ENCODE assay signal across 21 mouse cellular contexts in the genomic region with DNA sequence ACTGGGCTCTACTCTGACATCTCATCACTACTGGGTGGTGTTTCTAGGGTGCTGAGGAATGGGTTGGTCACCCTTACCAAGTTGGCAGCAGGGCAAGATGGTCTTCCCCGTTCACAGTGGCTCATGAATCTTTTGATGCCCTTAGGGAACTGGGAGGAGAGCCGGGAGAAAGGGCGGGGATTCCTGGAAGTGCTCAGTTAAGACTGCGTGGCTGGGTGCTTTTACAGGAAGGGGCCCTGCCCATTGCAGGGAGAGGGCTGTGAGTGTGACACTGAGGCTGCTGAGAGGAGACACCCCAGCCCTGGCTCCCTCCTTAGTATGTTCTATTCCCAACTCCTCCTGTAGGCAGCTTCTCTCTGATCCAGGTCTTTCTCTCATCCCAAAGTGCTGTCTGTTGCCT.
DNase-seq lines count a peak whose midpoint lies in the region; ATAC-seq and TF ChIP-seq lines count a peak whose summit lies in the region.
"Had no signal": no experiment of that assay in that cellular context is flagged by ENCODE, and none has a peak within 500 bp of the region (broad histone marks: within the 10 kb centered on the region; RNA-seq: fewer than 3 reads in every experiment).

No protein-coding gene starts in this region.

- no peaks in the 10 kb centered on the region for H3K36me3 ChIP-seq in kidney, embryonic 14.5 days (ENCODE audit: control insufficient read depth, insufficient read depth, low read length)
- H3K36me3 ChIP-seq in lung, postnatal 0 days (ENCODE audit: insufficient read depth, low read length): no peaks in the 10 kb centered on the region
- no peaks in the 10 kb centered on the region for H3K36me3 ChIP-seq in stomach, postnatal 0 days (ENCODE audit: control insufficient read depth, insufficient read depth, low read length)
- H3K36me3 ChIP-seq: embryonic facial prominence, embryonic 13.5 days; heart, embryonic 12.5 days; hindbrain, embryonic 10.5 days had no signal

- H3K9ac ChIP-seq in kidney, embryonic 14.5 days (ENCODE audit: low read depth, low read length): no peak overlapping the region
- H3K9ac ChIP-seq in lung, postnatal 0 days (replicated peaks; ENCODE audit: low read depth): no peak overlapping the region
- no peak overlapping the region for H3K9ac ChIP-seq in stomach, postnatal 0 days (ENCODE audit: low read length)
- H3K9ac ChIP-seq: embryonic facial prominence, embryonic 13.5 days; heart, embryonic 12.5 days; hindbrain, embryonic 14.5 days had no signal

- 30% methylated on average over 4 of the region's 4 CpGs for WGBS in kidney, embryonic 14.5 days
- 44% methylated on average over 4 of the region's 4 CpGs for WGBS in lung, postnatal 0 days
- 38% methylated on average over 4 of the region's 4 CpGs for WGBS in stomach, postnatal 0 days

- H3K4me2 ChIP-seq in kidney, embryonic 14.5 days (replicated peaks; ENCODE audit: low read depth, low read length): no peak overlapping the region
- no peak overlapping the region for H3K4me2 ChIP-seq in lung, postnatal 0 days (replicated peaks; ENCODE audit: low read depth, low read length)
- H3K4me2 ChIP-seq in stomach, postnatal 0 days (replicated peaks; ENCODE audit: low read depth): no peak overlapping the region
- H3K4me2 ChIP-seq: embryonic facial prominence, embryonic 13.5 days; heart, embryonic 12.5 days; hindbrain, embryonic 14.5 days had no signal

- TF ChIP-seq EP300 in lung, postnatal 0 days (IDR thresholded peaks at IDR 0.05): no peak
- no peak for TF ChIP-seq EP300 in stomach, postnatal 0 days (optimal IDR thresholded peaks at IDR 0.05)

- no peak overlapping the region for H3K27ac ChIP-seq in kidney, embryonic 14.5 days (ENCODE audit: low read depth, low read length)
- H3K27ac ChIP-seq in lung, postnatal 0 days (ENCODE audit: low read length): no peak overlapping the region
- H3K27ac ChIP-seq in stomach, postnatal 0 days (replicated peaks): no peak overlapping the region
- H3K27ac ChIP-seq: embryonic facial prominence, embryonic 13.5 days; heart, adult 2 months; hindbrain, embryonic 10.5 days; hindbrain, embryonic 14.5 days had no signal

- no peaks in the 10 kb centered on the region for H3K27me3 ChIP-seq in kidney, embryonic 14.5 days (ENCODE audit: control insufficient read depth, insufficient read depth, low read length)
- H3K27me3 ChIP-seq in lung, postnatal 0 days (replicated peaks; ENCODE audit: insufficient read depth, low read length): no peaks in the 10 kb centered on the region
- H3K27me3 ChIP-seq in stomach, postnatal 0 days (ENCODE audit: control insufficient read depth, insufficient read depth, low read length): no peaks in the 10 kb centered on the region
- H3K27me3 ChIP-seq: embryonic facial prominence, embryonic 13.5 days; Patski had no signal

- H3K9me3 ChIP-seq in kidney, embryonic 14.5 days (ENCODE audit: control insufficient read depth, low read length): no peaks in the 10 kb centered on the region
- no peaks in the 10 kb centered on the region for H3K9me3 ChIP-seq in lung, postnatal 0 days (ENCODE audit: low read length)
- H3K9me3 ChIP-seq in stomach, postnatal 0 days (ENCODE audit: control insufficient read depth, low read length): no peaks in the 10 kb centered on the region
- H3K9me3 ChIP-seq: embryonic facial prominence, embryonic 13.5 days; heart, embryonic 12.5 days; hindbrain, embryonic 10.5 days had no signal

- H3K4me1 ChIP-seq in kidney, embryonic 14.5 days (ENCODE audit: control insufficient read depth, insufficient read depth, low read length): 0 out of 2 replicates have a peak, but pooled peaks cover 6% of the 10 kb centered on the region
- H3K4me1 ChIP-seq in lung, postnatal 0 days (ENCODE audit: insufficient read depth, low read depth, low read length): no peaks in the 10 kb centered on the region
- H3K4me1 ChIP-seq in stomach, postnatal 0 days (replicated peaks; ENCODE audit: control insufficient read depth, insufficient read depth): no peaks in the 10 kb centered on the region
- H3K4me1 ChIP-seq: heart, embryonic 12.5 days had no signal

- DNase-seq in cerebellum, adult 8-10 months: no peak
- DNase-seq in kidney, adult 18-20 months: peak; percentile 42
- no peak for DNase-seq in lung, postnatal 0 days (ENCODE audit: low spot score)
- no peak for DNase-seq in lung, postnatal 14 days
- peak; percentile 40 for DNase-seq in stomach, postnatal 0 days (ENCODE audit: low spot score)
- DNase-seq: adrenal gland, adult 2 months; adrenal gland, postnatal 25 days; B cell, adult 2 months; cerebellum, adult 2 months; cerebellum, postnatal 14 days; heart, adult 2 months had no signal

- no peak overlapping the region for H3K4me3 ChIP-seq in kidney, embryonic 14.5 days (ENCODE audit: low read length)
- H3K4me3 ChIP-seq in lung, postnatal 0 days (ENCODE audit: low read depth, low read length): no peak overlapping the region
- no peak overlapping the region for H3K4me3 ChIP-seq in stomach, postnatal 0 days (ENCODE audit: low read depth, low read length)
- H3K4me3 ChIP-seq: embryonic facial prominence, embryonic 13.5 days; heart, adult 2 months; heart, embryonic 12.5 days; hindbrain, embryonic 10.5 days had no signal

- no peak for TF ChIP-seq CTCF in lung, postnatal 0 days (IDR thresholded peaks at IDR 0.05)
- no peak for TF ChIP-seq CTCF in stomach, postnatal 0 days (IDR thresholded peaks at IDR 0.05; ENCODE audit: low read depth)

- 0 out of 2 replicates have a peak, but pooled peaks have one; percentile 18 for ATAC-seq in cerebellum, adult (ENCODE audit: insufficient number of reproducible peaks, low FRiP score, low TSS enrichment)
- no peak for ATAC-seq in kidney, embryonic 14.5 days (ENCODE audit: low FRiP score, low TSS enrichment)
- ATAC-seq in lung, postnatal 0 days: peak; percentile 50; the same call in 1 of the 2 replicates
- no peak for ATAC-seq in stomach, postnatal 0 days (ENCODE audit: low FRiP score, low TSS enrichment)
- ATAC-seq in erythroblast, adult 5-6 weeks (replicated peaks; ENCODE audit: low FRiP score, poor library complexity, severe bottlenecking): no peak
- ATAC-seq: CD4-positive, CD25-positive, alpha-beta regulatory T cell, adult 4 months; forebrain, embryonic 14.5 days; Patski had no signal

Comparison
In these comparisons a context has a peak if more than half of its experiments do, and no peak if none do; other contexts are left out.
1. ATAC-seq: peak in cerebellum, adult (single experiment) and lung, postnatal 0 days (single experiment); none in kidney, embryonic 14.5 days (single experiment), stomach, postnatal 0 days (single experiment) and erythroblast, adult 5-6 weeks (single experiment).
2. DNase-seq: peak in kidney, adult 18-20 months (single experiment) and stomach, postnatal 0 days (single experiment); none in cerebellum, adult 8-10 months (single experiment), lung, postnatal 0 days (single experiment) and lung, postnatal 14 days (single experiment).